Mouse (Mus musculus): ENCODE data around the gene Actl10.

The Actl10 gene

DNA sequence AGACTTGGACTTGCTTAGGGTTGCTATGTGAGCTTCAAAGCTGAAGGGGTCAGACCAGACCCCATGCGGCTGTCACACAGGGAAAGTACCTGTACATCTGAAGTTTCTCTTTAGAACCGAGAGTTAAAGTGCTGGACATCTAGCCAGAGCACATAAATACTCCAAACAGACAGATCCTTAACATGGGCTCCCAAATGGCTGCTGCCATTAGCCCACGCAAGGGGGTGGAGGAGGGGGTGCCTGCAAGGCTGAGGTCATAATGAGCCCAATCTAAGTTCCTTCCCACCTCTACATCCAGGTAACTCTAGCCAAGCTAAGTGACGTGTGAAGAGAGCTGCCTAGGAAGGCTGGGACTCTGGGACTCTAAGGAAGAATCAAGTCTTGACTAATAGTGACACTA, at the start of gene Actl10:
Gene Actl10, plus strand, starts transcription at position 301 of the 400 bp plus-strand sequence.
- DNase-seq (ENCODE audit: low spot score in 2 of 2): no peak

DNA sequence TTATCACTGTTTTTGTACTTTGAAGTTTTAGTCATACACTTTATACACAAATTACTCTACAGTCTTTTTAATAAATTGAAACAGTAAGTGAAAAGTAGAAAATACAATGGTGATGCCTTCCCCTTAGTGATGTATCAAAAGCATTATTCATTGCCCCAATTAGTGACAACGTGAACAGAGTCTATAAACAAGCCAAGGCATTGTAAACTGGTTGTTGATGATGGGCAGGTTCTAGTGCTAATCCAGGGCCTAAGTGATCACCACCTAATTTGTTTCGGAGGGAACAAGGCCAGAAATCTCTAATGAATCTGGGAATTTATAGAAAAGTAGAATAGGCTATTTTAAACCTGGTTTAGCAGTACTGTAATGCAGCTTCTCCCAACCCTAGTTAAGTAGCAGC, 44.5 kb upstream of the Actl10 start:
- DNase-seq (ENCODE audit: low spot score in 2 of 2): no peak

- DNase-seq (ENCODE audit: low spot score in 2 of 2): no peak
These were observed 43.9 kb upstream of the Actl10 start for GRCm38 (mm10) chr2:154507566-154508283.

DNA sequence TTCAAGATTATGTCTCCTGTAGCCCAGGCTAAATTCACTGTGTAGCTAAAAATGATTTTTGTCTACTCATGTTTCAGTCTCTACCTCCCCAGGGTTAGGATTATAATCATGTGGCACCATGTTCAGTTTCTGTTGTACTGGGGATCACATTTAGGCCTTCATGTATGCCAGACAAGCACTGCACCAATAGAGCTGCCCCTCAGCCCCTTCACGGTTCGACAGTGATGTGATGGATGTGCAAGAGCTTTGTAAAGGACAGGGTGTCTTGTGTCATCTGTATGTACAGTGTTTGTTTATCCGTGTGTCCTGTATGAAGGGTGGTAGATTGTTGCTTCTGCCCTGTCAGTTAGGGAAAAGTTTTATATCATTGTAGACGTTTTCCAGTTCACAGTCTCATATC, 43.1 kb upstream of the Actl10 start:
- DNase-seq (ENCODE audit: low spot score in 2 of 2): no peak

DNA sequence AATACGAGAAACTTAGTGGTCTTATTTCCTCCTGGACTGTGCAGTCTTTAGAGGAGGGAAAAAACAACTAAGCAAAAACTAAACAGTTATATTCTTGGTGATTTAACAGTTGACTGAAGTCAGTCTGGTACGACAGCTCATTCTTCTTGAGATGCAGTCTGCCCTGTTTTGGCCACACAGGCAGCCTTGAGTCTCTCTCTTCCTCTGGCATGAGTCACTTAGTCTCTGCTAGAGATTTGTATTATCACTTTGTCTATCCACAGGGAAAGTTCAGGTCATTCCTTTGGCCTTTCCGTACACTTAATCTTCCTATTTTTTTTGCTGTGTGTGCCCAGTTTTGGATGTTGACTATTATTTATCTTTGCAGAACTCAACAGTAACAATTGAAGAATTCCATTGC, 41.4 kb upstream of the Actl10 start:
- no peak for DNase-seq (ENCODE audit: low spot score in 2 of 2)

DNA sequence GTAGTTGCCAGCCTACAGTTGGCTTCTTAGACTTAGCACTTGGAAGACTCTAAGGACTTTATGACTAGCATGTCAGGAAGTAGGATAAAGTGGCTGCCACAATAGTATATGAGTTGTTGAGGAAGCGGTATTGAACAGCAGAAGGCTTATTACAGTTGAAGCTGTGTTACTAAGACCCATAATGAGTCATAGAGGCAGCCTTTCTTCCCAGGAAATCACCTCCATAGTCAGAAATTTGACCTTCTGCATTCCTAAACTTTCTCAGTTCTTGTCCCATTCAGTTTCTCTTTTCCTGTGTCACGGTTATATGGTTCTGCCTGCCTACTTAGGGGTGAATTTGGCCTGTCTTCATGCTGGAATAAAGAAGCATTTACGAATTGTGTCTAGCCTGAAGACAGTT, 34.6 kb upstream of the Actl10 start:
- no peak for DNase-seq (ENCODE audit: low spot score in 2 of 2)

DNA sequence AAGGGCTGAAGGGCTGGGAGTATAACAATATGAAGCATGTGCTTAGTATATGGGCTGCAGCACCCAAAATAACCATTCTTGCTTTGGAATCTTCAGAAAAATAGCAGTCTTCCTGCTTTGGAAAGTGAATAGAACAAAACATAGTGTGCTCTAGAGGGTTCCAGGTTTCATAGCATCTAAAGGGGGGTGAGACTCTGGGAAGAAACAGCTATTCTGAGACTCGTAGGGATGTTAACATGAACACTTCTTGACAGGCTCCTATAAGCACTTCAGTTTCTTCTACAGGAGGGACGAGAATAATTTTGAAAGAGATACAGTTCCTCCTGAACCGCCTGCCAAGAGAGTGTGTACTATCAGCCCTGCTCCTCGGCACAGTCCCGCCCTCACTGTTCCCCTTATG, 34.2 kb upstream of the Actl10 start:
- no peak for DNase-seq (ENCODE audit: low spot score in 2 of 2)

DNA sequence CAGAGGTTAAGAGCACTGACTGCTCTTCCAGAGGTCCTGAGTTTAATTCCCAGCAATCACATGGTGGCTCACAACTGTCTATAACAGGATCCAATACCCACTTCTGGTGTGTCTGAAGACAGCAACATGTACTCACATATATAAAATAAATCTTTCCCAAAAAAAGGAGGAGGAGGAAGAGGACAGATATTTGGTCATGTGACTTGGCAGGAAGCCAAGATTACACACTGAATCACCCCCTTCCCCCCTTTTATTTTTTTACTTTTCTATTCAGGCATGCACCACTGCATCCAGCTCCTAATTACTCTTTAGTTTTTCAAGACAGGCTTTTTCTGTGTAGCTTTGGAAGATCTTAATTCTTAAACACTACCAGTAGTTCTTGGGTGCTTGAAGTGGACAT, 30.1 kb upstream of the Actl10 start:
- DNase-seq (ENCODE audit: low spot score in 2 of 2): no peak

- no peak for DNase-seq (ENCODE audit: low spot score in 2 of 2)
These were observed 29.2 kb upstream of the Actl10 start for GRCm38 (mm10) chr2:154522334-154522733.

- DNase-seq (ENCODE audit: low spot score in 2 of 2): no peak
These were observed 26.3 kb upstream of the Actl10 start for GRCm38 (mm10) chr2:154525285-154525684.

- no peak for DNase-seq (ENCODE audit: low spot score in 2 of 2)
These were observed 25.0 kb upstream of the Actl10 start for GRCm38 (mm10) chr2:154526531-154526930.

DNA sequence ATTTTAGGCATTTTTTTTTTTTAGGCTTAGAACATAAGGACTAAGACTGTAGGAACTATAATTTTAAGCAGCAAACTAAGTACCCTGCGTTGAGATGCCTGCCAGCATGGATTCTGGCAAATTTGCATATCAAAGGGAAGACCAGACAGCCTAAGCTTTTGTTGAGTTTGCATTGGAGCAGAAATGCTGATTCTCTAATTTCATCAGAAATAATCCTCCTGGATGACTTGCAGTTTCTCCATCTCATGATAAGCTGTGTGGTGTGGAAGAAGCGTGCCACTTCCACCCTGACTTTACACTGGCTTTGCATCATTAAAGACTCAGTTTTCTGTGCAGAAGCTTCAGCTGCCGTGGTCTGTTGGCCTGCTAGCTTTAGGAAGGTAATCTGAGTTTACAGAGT, 18.7 kb upstream of the Actl10 start:
- no peak for DNase-seq (ENCODE audit: low spot score in 2 of 2)

DNA sequence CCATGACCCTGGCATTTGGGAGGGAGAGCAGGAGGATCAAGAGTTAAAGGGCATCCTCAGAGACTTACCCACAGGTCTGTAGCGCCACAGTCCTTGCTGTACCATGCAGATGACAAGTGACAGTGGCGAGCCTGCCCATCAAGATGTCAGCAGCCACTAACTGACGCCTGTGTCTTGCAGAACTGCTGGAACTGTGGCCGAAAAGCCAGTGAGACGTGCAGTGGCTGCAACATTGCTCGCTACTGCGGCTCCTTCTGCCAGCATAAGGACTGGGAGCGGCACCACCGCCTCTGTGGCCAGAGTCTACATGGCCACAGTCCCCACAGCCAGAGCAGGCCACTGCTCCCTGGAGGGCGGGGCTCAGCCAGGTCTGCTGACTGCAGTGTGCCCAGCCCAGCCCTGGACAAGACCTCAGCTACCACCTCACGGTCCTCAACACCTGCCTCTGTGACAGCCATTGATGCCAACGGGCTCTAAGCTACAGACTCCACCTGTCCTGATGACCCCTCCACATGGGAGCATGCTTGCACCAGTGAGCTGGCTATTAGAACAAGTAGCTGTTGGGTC, 16.8 kb upstream of the Actl10 start:
- no peak for DNase-seq (ENCODE audit: low spot score in 2 of 2)

GRCm38 (mm10) chr2:154538310-154538709, 13.3 kb upstream of the Actl10 start:
- no peak for DNase-seq (ENCODE audit: low spot score in 2 of 2)

- DNase-seq (ENCODE audit: low spot score in 2 of 2): no peak
These were observed 12.9 kb upstream of the Actl10 start for GRCm38 (mm10) chr2:154538710-154539109.

- no peak for DNase-seq (ENCODE audit: low spot score in 2 of 2)
These were observed 11.9 kb upstream of the Actl10 start for GRCm38 (mm10) chr2:154539720-154540119.

- no peak for DNase-seq (ENCODE audit: low spot score in 2 of 2)
These were observed 9.9 kb upstream of the Actl10 start for GRCm38 (mm10) chr2:154541630-154542029.

GRCm38 (mm10) chr2:154543567-154544347, 7.8 kb upstream of the Actl10 start:
- peak in 1 of 2 experiments; percentile 10 for DNase-seq (ENCODE audit: low spot score in 2 of 2)

GRCm38 (mm10) chr2:154546711-154547110, 4.9 kb upstream of the Actl10 start, which contains the start of gene 1700003F12Rik:
Gene 1700003F12Rik (plus strand): TSS chr2:154547085.
- peak in 1 of 2 experiments; percentile 12 for DNase-seq (ENCODE audit: low spot score in 2 of 2)

DNA sequence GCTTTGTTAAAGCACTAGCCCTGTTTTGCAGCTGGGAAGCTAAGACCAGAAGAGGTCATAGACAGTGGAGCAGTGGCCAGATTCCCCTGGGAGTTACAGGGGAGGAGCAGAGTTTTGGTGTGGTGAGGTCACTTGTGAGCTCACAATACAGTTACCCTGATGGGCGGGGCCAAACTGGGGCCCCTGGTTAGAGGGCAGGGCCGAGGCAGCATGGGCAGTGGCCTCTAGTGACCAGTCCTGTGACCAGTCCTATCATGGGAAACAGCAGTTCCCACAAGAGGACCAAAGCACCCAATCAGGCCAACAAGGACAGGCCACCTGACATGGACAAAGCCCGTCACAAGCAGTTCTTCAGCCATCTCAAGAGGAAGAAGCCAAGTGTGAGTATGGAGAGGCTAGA, 2.9 kb upstream of the Actl10 start:
- DNase-seq (ENCODE audit: low spot score in 2 of 2): peak in 1 of 2 experiments; percentile 64

- DNase-seq (ENCODE audit: low spot score in 2 of 2): peak; percentile 64 to 80
These were observed 2.3 kb upstream of the Actl10 start for GRCm38 (mm10) chr2:154549127-154549885.

- DNase-seq (ENCODE audit: low spot score in 2 of 2): no peak
These were observed 1.7 kb upstream of the Actl10 start for GRCm38 (mm10) chr2:154549886-154550189.
